Mouse (Mus musculus) stomach, postnatal 0 days (tissue): ENCODE results near the gene Itpripl1. TPM values are rescaled to one million over a fixed set of nuclear protein-coding genes. Genes with fewer than 3 reads are reported as not detected.
"Not testable (repeated sequence)": the region's sequence is repeated elsewhere in the genome, so short reads cannot be mapped to it uniquely, and the experiment has no call there.

Experiments used
- ATAC-seq: fragments of 200-750 bp; cut with Nextera tagmentation; 2 replicates; pipeline ENCODE4 v1.8.0; 2017; ENCODE audit not compliant: low FRiP score, low TSS enrichment
- DNase-seq: peaks from one replicate; pipeline ENCODE4 v3.0.0-alpha.2; 2016; ENCODE audit warnings: low spot score
- H3K27ac ChIP-seq: fragments of 300-500 bp; sonication (generic); replicated peaks from 2 replicates; pipeline ENCODE4 v1.5.1; 2014; ENCODE audit warnings: mild to moderate bottlenecking, control low read depth
- H3K27me3 ChIP-seq: fragments of 300-500 bp; sonication (generic); 2 replicates; pipeline ENCODE4 v1.6.1; 2014; ENCODE audit warnings: low read length; ENCODE audit not compliant: control insufficient read depth, insufficient read depth
- H3K36me3 ChIP-seq: fragments of 300-500 bp; sonication (generic); 2 replicates; pipeline ENCODE4 v1.6.1; 2014; ENCODE audit warnings: low read length, mixed read lengths; ENCODE audit not compliant: control insufficient read depth, insufficient read depth
- H3K4me1 ChIP-seq: fragments of 300-500 bp; sonication (generic); replicated peaks from 2 replicates; pipeline ENCODE4 v1.6.1; 2014; ENCODE audit warnings: antibody characterized with exemption; ENCODE audit not compliant: control insufficient read depth, insufficient read depth
- H3K4me2 ChIP-seq: fragments of 300-500 bp; sonication (generic); replicated peaks from 2 replicates; pipeline ENCODE4 v1.6.1; 2014; ENCODE audit warnings: low read depth, mild to moderate bottlenecking, control low read depth, moderate library complexity
- H3K4me3 ChIP-seq: fragments of 300-500 bp; sonication (generic); 2 replicates; pipeline ENCODE4 v1.5.1; 2014; ENCODE audit warnings: low read depth, low read length, control low read depth
- H3K9ac ChIP-seq: fragments of 300-500 bp; sonication (generic); 2 replicates; pipeline ENCODE4 v1.6.1; 2014; ENCODE audit warnings: mild to moderate bottlenecking, low read length, control low read depth, mixed read lengths
- H3K9me3 ChIP-seq: fragments of 300-500 bp; sonication (generic); 2 replicates; pipeline ENCODE4 v1.6.1; 2016; ENCODE audit warnings: low read length; ENCODE audit not compliant: control insufficient read depth
- CTCF ChIP-seq: IDR thresholded peaks from 2 replicates; pipeline ENCODE4 v1.5.1; 2016; ENCODE audit warnings: antibody characterized with exemption, low read depth, mild to moderate bottlenecking, moderate library complexity
- EP300 ChIP-seq: optimal IDR thresholded peaks from 2 replicates; pipeline ENCODE3; 2016; ENCODE audit warnings: antibody characterized with exemption
- WGBS: fragments of 180-500 bp; shearing (Covaris S2); extraction: QIAGEN DNeasy Blood & Tissue Kit; methylation state at CpG from one replicate; pipeline ENCODE4 v1.1.7; 2014; 5-methylcytosine and 5-hydroxymethylcytosine counted together
- polyA plus RNA-seq: library from polyadenylated mRNA; unstranded; fragments of >200 nt; fragmentation: Nextera tagmentation; extraction: Ambion mirVana; gene quantifications from 2 replicates; pipeline ENCODE4 v1.2.1, GENCODE M21; 2015

The Itpripl1 gene
- polyA plus RNA-seq, 1 experiment from 2014 or later: 18.3 TPM

DNA sequence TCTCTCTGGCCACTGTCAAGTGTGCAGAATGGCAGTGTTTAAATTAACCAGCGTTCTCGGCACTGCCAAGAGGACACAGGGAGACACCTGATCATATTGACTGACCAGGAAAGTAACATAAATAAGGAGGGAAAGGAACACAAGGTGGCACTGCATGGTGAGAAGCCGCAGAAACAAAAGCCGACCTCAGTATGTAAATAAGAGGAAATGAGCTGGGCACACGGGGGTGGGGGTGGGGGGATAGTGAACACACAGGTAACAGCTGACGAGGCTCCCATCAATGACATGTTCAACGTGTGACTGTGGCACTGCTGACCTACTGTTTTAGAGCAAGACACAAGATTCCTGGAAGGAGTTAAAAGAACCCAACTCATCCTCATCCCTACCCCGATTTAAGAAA is 11.9 kb downstream of the Itpripl1 start:
- no peak for ATAC-seq
- Histone ChIP-seq H3K36me3 (no peaks in the 10 kb centered on the region), H3K4me3 (no peak overlapping the region), H3K27me3 (no peaks in the 10 kb centered on the region), H3K4me1 (no peaks in the 10 kb centered on the region), H3K9me3 (no peaks in the 10 kb centered on the region), H3K4me2 (no peak overlapping the region), H3K9ac (no peak overlapping the region), H3K27ac (no peak overlapping the region)
- no peak for DNase-seq
- WGBS: 43% methylated on average over 8 of the region's 8 CpGs
- TF ChIP-seq CTCF (no peak), EP300 (no peak)

DNA sequence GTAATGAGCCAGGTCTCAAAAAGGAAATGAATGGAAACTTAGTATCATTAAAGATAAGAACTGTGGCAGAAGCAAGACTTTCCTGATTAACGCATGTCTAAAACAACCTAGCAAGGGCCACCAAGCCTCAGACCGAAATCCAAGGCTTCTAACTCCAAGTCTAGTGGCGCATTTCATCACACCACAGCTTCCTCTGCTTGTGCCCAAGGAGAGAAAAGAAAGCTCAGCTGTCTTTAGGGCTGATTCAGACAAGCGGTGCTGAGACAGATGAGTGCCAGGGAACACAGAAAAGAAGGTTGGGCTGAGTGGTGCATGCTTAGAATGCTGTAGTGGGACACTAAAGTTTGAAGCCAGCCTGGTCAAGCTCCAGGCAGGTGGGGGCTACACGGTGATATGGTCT is 14.3 kb downstream of the Itpripl1 start:
- Histone ChIP-seq H3K9ac (no peak overlapping the region), H3K27me3 (no peaks in the 10 kb centered on the region), H3K4me1 (no peaks in the 10 kb centered on the region), H3K4me3 (no peak overlapping the region), H3K4me2 (no peak overlapping the region), H3K9me3 (no peaks in the 10 kb centered on the region), H3K27ac (no peak overlapping the region), H3K36me3 (peaks cover 10% of the 10 kb centered on the region)
- ATAC-seq (no peak), DNase-seq (no peak)
- WGBS: 76% methylated on average over 5 of the region's 5 CpGs
- TF ChIP-seq CTCF: no peak
- TF ChIP-seq EP300: no peak

DNA sequence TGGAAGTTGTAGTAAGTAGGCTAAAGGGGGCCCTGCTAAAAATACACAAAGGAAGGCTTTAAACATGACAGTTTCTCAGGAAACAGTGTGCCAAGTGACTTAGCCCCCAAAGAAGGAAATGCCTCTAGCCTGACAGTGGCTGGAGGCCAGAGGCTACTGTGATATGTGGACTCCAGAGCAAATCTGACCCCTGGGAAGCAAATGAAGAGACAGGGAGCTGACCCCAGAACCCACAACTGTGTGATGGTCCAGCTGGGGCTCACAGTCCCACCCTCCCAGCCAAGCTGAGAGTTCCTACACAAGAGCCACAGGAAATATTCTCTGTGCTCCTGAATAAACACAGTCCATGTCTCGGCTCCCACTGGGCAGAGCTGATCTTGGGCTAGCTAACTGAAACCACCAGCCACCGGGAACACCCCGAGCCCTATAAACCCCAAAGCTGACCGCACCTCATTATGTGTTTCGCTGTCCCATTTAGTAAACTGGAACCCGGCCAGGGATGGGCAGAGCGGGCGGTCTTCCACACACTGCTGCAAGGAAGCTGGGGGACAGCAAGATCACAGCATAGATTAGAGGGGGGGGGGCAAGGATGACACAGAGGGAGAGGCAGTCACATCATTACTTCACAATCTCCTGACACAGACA is 21.5 kb downstream of the Itpripl1 start:
- whole genome bisulfite sequencing: 78% methylated on average over 8 of the region's 8 CpGs
- no peaks in the 10 kb centered on the region for H3K27me3 ChIP-seq
- ATAC-seq: peak; percentile 49; the same call in 1 of the 2 replicates
- peak overlapping the region; percentile 35; the same call in 1 of the 2 replicates for H3K27ac ChIP-seq
- H3K36me3 ChIP-seq: peaks cover 27% of the 10 kb centered on the region
- H3K9ac ChIP-seq: no peak overlapping the region
- no peaks in the 10 kb centered on the region for H3K9me3 ChIP-seq
- TF ChIP-seq CTCF (no peak), EP300 (no peak)
- no peak overlapping the region for H3K4me2 ChIP-seq
- DNase-seq: no peak
- H3K4me3 ChIP-seq: no peak overlapping the region
- no peaks in the 10 kb centered on the region for H3K4me1 ChIP-seq

DNA sequence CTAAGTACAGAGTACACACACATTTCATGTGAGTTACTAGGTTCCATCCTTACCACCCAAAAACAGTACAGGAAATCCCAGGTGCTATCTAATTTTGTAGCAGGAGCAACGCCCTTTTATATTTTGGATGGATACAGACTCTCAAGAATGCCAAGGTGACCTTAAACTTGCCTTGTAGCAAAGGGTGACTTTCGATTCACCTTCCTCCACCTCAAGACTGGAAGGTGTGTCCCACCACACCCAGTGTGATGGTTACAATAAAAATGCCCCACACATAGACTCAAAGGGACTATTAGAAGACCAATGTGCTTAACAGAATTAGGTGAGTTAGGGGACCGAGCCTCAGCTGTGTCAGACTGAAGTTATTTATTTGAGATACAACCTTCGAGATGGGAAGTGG is 34.3 kb downstream of the Itpripl1 start:
- H3K9me3 ChIP-seq: no peaks in the 10 kb centered on the region
- TF ChIP-seq EP300 (no peak), CTCF (no peak)
- no peaks in the 10 kb centered on the region for H3K4me1 ChIP-seq
- H3K4me3 ChIP-seq: no peak overlapping the region
- H3K27ac ChIP-seq: no peak overlapping the region
- 91% methylated on average over 4 of the region's 4 CpGs for WGBS
- no peaks in the 10 kb centered on the region for H3K27me3 ChIP-seq
- no peak for DNase-seq
- H3K9ac ChIP-seq: no peak overlapping the region
- peaks cover 28% of the 10 kb centered on the region for H3K36me3 ChIP-seq
- no peak for ATAC-seq
- no peak overlapping the region for H3K4me2 ChIP-seq

DNA sequence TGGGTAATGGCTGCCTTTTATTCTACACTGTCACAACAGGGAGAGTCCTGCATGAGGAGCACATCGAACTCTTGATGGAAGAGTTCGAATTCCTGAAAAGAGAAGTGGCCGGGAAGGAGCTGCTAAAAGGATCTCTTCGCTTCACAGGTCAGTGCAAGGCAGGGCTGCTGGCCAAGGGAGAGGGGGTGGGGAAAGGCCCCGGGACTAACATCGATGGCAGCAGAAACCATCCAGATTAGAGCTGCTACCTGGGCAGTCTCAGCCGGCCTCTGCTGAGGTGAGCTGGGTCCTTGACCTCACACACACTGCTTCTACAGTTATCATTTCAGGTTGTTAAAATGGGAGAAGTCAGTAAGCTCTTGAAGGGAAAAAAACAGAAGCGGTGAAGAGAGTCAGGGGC is 51.2 kb downstream of the Itpripl1 start:
- Histone ChIP-seq H3K9ac (no peak overlapping the region), H3K4me1 (no peaks in the 10 kb centered on the region), H3K27me3 (no peaks in the 10 kb centered on the region), H3K9me3 (no peaks in the 10 kb centered on the region), H3K4me2 (no peak overlapping the region), H3K27ac (no peak overlapping the region), H3K4me3 (no peak overlapping the region), H3K36me3 (peaks cover 3% of the 10 kb centered on the region; the same call in 1 of the 2 replicates)
- TF ChIP-seq EP300 (no peak), CTCF (no peak)
- 68% methylated on average over 8 of the region's 8 CpGs for WGBS
- no peak for ATAC-seq
- no peak for DNase-seq

DNA sequence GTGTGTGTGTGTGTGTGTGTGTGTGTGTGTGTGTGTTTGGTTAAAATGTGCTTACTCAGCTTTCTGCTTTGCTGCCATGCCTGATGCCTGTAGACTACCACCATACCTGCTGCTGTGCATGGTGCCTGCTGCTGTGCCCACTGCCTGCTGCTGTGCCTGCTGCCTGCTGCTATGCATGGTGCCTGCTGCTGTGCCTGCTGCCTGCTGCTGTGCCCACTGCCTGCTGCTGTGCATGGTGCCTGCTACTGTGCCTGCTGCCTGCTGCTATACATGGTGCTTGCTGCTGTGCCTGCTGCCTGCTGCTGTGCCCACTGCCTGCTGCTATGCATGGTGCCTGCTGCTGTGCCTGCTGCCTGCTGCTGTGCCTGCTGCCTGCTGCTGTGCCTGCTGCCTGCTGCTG is 53.1 kb downstream of the Itpripl1 start:
- H3K27me3 ChIP-seq, H3K4me1 ChIP-seq, H3K4me2 ChIP-seq, ATAC-seq, DNase-seq, H3K9ac ChIP-seq, H3K36me3 ChIP-seq, H3K27ac ChIP-seq, H3K4me3 ChIP-seq, H3K9me3 ChIP-seq: not testable (repeated sequence)

Other genes starting within 250 kb of the Itpripl1 start
- gene Sppl2a, start 210.2 kb downstream of the Itpripl1 start, polyA plus RNA-seq: 43.4 and 44.8 TPM in 2 replicates
- gene Ap4e1, start 134.7 kb downstream of the Itpripl1 start, polyA plus RNA-seq: 3.6 and 3.9 TPM in 2 replicates
- gene Blvra, start 72.8 kb downstream of the Itpripl1 start, polyA plus RNA-seq: 46.2 and 47.8 TPM in 2 replicates
- 14.5 and 18.3 TPM in 2 replicates for gene Ncaph, start 9.5 kb downstream of the Itpripl1 start, polyA plus RNA-seq
- gene 1810024B03Rik, start 64.8 kb upstream of the Itpripl1 start, polyA plus RNA-seq: 1.7 and 1.8 TPM in 2 replicates
- 13.8 and 16.9 TPM in 2 replicates for gene Snrnp200, start 64.9 kb upstream of the Itpripl1 start, polyA plus RNA-seq
- gene Ciao1, start 104.4 kb upstream of the Itpripl1 start, polyA plus RNA-seq: 41.6 and 42.0 TPM in 2 replicates
- 27.0 and 27.1 TPM in 2 replicates for gene Tmem127, start 104.5 kb upstream of the Itpripl1 start, polyA plus RNA-seq
- gene Stard7, start 126.8 kb upstream of the Itpripl1 start, polyA plus RNA-seq: 57.3 and 62.7 TPM in 2 replicates
- 2.6 and 3.2 TPM in 2 replicates for gene Dusp2, start 192.7 kb upstream of the Itpripl1 start, polyA plus RNA-seq
- not detected in 2 replicates for gene Astl, start 195.2 kb upstream of the Itpripl1 start, polyA plus RNA-seq
- 0.36 and 0.57 TPM in 2 replicates for gene Adra2b, start 219.8 kb upstream of the Itpripl1 start, polyA plus RNA-seq